Mouse (Mus musculus) right cerebral cortex, postnatal 25 days (tissue): ENCODE results near the gene Tsc22d2.
"Not testable (repeated sequence)": the region's sequence is repeated elsewhere in the genome, so short reads cannot be mapped to it uniquely, and the experiment has no call there.

ENCODE experiments used
- DNase-seq: peaks from one replicate; pipeline ENCODE4 v3.0.0; 2022

Gene Tsc22d2

GRCm38 (mm10) chr3:58434414-58434813 is 19.9 kb downstream of the Tsc22d2 start:
- DNase-seq: no peak

- no peak for DNase-seq
Measured at GRCm38 (mm10) chr3:58448230-58448629, 33.7 kb downstream of the Tsc22d2 start.

- no peak for DNase-seq
Measured at GRCm38 (mm10) chr3:58449487-58449886, 35.0 kb downstream of the Tsc22d2 start.

- no peak for DNase-seq
Measured at GRCm38 (mm10) chr3:58454414-58455205, 40.1 kb downstream of the Tsc22d2 start.

GRCm38 (mm10) chr3:58455255-58455654 is 40.7 kb downstream of the Tsc22d2 start:
- no peak for DNase-seq

- no peak for DNase-seq
Measured at GRCm38 (mm10) chr3:58469655-58470437, 55.3 kb downstream of the Tsc22d2 start.

- not testable (repeated sequence) for DNase-seq
Measured at GRCm38 (mm10) chr3:58475298-58475697, 60.8 kb downstream of the Tsc22d2 start.

- no peak for DNase-seq
Measured at GRCm38 (mm10) chr3:58478755-58479455, 64.4 kb downstream of the Tsc22d2 start.

- no peak for DNase-seq
Measured at GRCm38 (mm10) chr3:58485883-58486282, 71.4 kb downstream of the Tsc22d2 start.

GRCm38 (mm10) chr3:58487121-58487520 is 72.6 kb downstream of the Tsc22d2 start:
- no peak for DNase-seq

GRCm38 (mm10) chr3:58487999-58488775 is 73.7 kb downstream of the Tsc22d2 start:
- DNase-seq: no peak

- DNase-seq: peak; percentile 22
Measured at GRCm38 (mm10) chr3:58490787-58491186, 76.3 kb downstream of the Tsc22d2 start.

- DNase-seq: peak; percentile 29
Measured at GRCm38 (mm10) chr3:58493621-58494020, 79.1 kb downstream of the Tsc22d2 start.

GRCm38 (mm10) chr3:58501961-58502360 is 87.4 kb downstream of the Tsc22d2 start:
- no peak for DNase-seq

- DNase-seq: no peak
Measured at GRCm38 (mm10) chr3:58503720-58504333, 89.3 kb downstream of the Tsc22d2 start.

GRCm38 (mm10) chr3:58504676-58505075 is 90.2 kb downstream of the Tsc22d2 start:
- no peak for DNase-seq

- DNase-seq: no peak
Measured at GRCm38 (mm10) chr3:58508020-58508750, 93.7 kb downstream of the Tsc22d2 start.

- no peak for DNase-seq
Measured at GRCm38 (mm10) chr3:58511581-58511980, 97.1 kb downstream of the Tsc22d2 start.

GRCm38 (mm10) chr3:58512740-58513139 is 98.2 kb downstream of the Tsc22d2 start:
- DNase-seq: no peak

- no peak for DNase-seq
Measured at GRCm38 (mm10) chr3:58513483-58513882, 99.0 kb downstream of the Tsc22d2 start.

GRCm38 (mm10) chr3:58515947-58516601 is 101.6 kb downstream of the Tsc22d2 start:
- DNase-seq: no peak
